Mouse (Mus musculus): Measurements from ENCODE around the gene Tnip2. TPM values are rescaled to one million over a fixed set of nuclear protein-coding genes. Genes with fewer than 3 reads are reported as not detected.

The Tnip2 gene
- polyA plus RNA-seq, 1 experiment from 2014 or later, result 4.3 TPM

DNA sequence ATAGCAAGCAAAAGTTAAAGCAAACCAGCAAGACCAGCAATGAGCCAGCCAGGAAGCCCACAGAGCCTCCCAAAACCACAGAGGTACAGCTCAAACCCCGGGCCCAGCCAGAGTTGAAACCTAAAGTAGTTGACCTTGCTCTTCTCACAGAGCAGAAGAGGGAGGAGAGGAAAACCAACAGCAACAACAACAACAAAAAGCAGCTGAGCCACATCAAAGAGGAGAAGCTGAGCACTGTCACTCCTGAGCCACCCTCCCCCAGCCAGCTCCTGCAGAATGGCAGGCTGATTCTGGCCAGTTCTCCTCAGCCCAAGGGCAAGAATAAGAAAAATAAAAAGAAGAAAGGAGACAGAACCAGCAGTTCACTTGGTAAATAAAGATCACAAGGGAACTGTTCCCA is 47.7 kb downstream of the Tnip2 start:
- Histone ChIP-seq H3K27ac (ENCODE audit: low read depth, low read length) (no peak overlapping the region), H3K4me1 (ENCODE audit: control insufficient read depth, insufficient read depth, low read length) (no peaks in the 10 kb centered on the region), H3K36me3 (ENCODE audit: control insufficient read depth, insufficient read depth, low read length) (peaks cover 17% of the 10 kb centered on the region), H3K4me2 (ENCODE audit: low read depth) (no peak overlapping the region), H3K27me3 (ENCODE audit: control insufficient read depth, insufficient read depth, low read length) (no peaks in the 10 kb centered on the region), H3K4me3 (ENCODE audit: low read depth, low read length) (no peak overlapping the region), H3K9ac (ENCODE audit: low read length) (no peak overlapping the region), H3K9me3 (ENCODE audit: control insufficient read depth, low read length) (no peaks in the 10 kb centered on the region)
- WGBS, result 96% methylated on average over 1 of the region's 1 CpGs
- ATAC-seq (ENCODE audit: insufficient read depth, low FRiP score, low TSS enrichment) (no peak), DNase-seq (ENCODE audit: low spot score) (no peak)

DNA sequence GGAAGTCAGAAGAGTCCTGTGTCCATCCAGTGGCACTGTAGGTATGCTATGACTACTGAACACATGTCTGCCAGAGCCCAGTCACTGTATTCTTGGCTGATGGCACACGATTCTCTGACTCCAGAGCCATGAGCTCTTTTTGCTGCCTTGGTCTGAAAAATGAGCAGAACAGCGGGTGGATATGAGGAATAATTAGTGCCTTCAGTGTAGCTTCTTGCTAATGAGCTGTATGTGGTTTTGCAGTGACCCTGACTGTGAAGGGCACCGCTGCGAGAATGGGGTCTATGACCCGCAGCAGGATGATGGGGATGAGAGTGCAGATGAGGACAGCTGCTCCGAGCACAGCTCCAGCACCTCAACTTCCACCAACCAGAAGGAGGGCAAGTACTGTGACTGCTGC is 52.0 kb downstream of the Tnip2 start:
- DNase-seq (ENCODE audit: low spot score) (no peak), ATAC-seq (ENCODE audit: insufficient read depth, low FRiP score, low TSS enrichment) (no peak)
- Histone ChIP-seq H3K36me3 (ENCODE audit: control insufficient read depth, insufficient read depth, low read length) (peaks cover 35% of the 10 kb centered on the region), H3K4me1 (ENCODE audit: control insufficient read depth, insufficient read depth, low read length) (no peaks in the 10 kb centered on the region), H3K4me2 (ENCODE audit: low read depth) (no peak overlapping the region), H3K4me3 (ENCODE audit: low read depth, low read length) (no peak overlapping the region), H3K27ac (ENCODE audit: low read depth, low read length) (no peak overlapping the region), H3K27me3 (ENCODE audit: control insufficient read depth, insufficient read depth, low read length) (no peaks in the 10 kb centered on the region), H3K9me3 (ENCODE audit: control insufficient read depth, low read length) (no peaks in the 10 kb centered on the region), H3K9ac (ENCODE audit: low read length) (no peak overlapping the region)
- 89% methylated on average over 6 of the region's 6 CpGs for WGBS

DNA sequence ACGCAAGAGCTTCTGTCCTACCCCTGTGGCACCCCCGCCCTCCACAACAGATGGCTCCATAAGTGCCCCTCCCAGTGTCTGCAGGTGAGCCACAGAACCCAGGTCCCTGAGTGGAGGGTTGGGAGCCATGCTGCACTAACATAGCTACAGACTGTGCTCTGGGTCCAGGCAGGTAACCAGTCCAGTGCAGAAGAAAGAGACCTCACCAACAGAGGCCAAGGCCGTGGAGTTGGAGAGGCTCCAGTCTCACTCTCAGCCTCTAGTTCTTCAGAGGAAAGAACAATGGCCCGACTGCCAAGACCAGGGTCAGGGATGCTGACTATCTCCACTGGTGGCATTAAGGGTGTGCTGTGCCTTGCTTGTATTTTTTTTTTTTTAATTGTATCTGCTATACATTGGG is 52.5 kb downstream of the Tnip2 start:
- H3K9ac ChIP-seq (ENCODE audit: low read length), result no peak overlapping the region
- H3K4me3 ChIP-seq (ENCODE audit: low read depth, low read length), result no peak overlapping the region
- H3K27me3 ChIP-seq (ENCODE audit: control insufficient read depth, insufficient read depth, low read length), result no peaks in the 10 kb centered on the region
- no peak overlapping the region for H3K27ac ChIP-seq (ENCODE audit: low read depth, low read length)
- H3K4me2 ChIP-seq (ENCODE audit: low read depth), result no peak overlapping the region
- no peaks in the 10 kb centered on the region for H3K9me3 ChIP-seq (ENCODE audit: control insufficient read depth, low read length)
- no peaks in the 10 kb centered on the region for H3K4me1 ChIP-seq (ENCODE audit: control insufficient read depth, insufficient read depth, low read length)
- H3K36me3 ChIP-seq (ENCODE audit: control insufficient read depth, insufficient read depth, low read length), result peaks cover 33% of the 10 kb centered on the region
- WGBS, result 95% methylated on average over 4 of the region's 4 CpGs
- ATAC-seq (ENCODE audit: insufficient read depth, low FRiP score, low TSS enrichment), result no peak
- DNase-seq (ENCODE audit: low spot score), result no peak

DNA sequence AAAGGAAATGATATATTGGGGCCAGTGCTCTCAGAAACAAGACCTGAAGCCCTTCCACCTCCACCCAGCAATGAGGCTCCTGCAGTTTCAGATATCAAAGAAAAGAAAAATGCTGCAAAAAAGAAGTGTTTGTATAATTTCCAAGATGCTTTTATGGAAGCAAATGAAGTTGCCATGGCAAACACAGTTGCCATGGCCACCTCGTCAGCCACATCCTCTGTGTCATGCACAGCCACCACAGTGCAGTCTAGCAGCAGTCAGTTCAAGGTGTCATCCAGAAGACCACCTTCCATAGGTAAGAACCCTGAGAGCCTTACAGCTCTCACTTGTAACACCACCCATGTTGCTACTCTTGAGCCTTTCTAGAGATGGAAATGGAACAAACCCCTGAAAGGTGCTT is 54.8 kb downstream of the Tnip2 start:
- no peak for ATAC-seq (ENCODE audit: insufficient read depth, low FRiP score, low TSS enrichment)
- Histone ChIP-seq H3K4me1 (ENCODE audit: control insufficient read depth, insufficient read depth, low read length) (no peaks in the 10 kb centered on the region), H3K36me3 (ENCODE audit: control insufficient read depth, insufficient read depth, low read length) (peaks cover 26% of the 10 kb centered on the region), H3K4me2 (ENCODE audit: low read depth) (no peak overlapping the region), H3K4me3 (ENCODE audit: low read depth, low read length) (no peak overlapping the region), H3K27ac (ENCODE audit: low read depth, low read length) (no peak overlapping the region), H3K27me3 (ENCODE audit: control insufficient read depth, insufficient read depth, low read length) (no peaks in the 10 kb centered on the region), H3K9me3 (ENCODE audit: control insufficient read depth, low read length) (no peaks in the 10 kb centered on the region), H3K9ac (ENCODE audit: low read length) (no peak overlapping the region)
- DNase-seq (ENCODE audit: low spot score), result no peak
- WGBS, result 92% methylated on average over 1 of the region's 1 CpGs

DNA sequence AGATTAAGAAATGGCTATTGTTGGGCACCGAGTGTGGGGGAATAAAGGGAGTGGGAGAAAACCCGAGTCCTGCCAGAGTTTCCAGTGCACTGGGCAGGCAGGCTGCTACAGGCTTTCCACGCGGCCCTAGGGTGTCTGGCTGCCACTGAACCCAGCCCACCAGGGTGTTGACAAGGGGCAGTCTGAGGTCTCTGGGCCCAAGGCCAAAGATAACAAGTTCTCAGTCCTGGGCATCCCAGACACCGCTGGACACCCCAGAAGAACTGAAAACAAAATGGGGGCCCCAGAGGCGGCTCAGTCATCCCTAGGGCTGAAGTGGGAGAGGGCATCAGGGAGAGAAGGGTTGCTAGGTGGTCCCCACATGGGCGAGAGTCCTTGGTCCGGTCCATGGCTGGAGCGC is 67.6 kb downstream of the Tnip2 start:
- no peak overlapping the region for H3K4me3 ChIP-seq (ENCODE audit: low read depth, low read length)
- H3K27me3 ChIP-seq (ENCODE audit: control insufficient read depth, insufficient read depth, low read length), result no peaks in the 10 kb centered on the region
- no peaks in the 10 kb centered on the region for H3K4me1 ChIP-seq (ENCODE audit: control insufficient read depth, insufficient read depth, low read length)
- H3K36me3 ChIP-seq (ENCODE audit: control insufficient read depth, insufficient read depth, low read length), result peaks cover 10% of the 10 kb centered on the region
- H3K9me3 ChIP-seq (ENCODE audit: control insufficient read depth, low read length), result no peaks in the 10 kb centered on the region
- ATAC-seq (ENCODE audit: insufficient read depth, low FRiP score, low TSS enrichment) (no peak), DNase-seq (ENCODE audit: low spot score) (no peak)
- no peak overlapping the region for H3K4me2 ChIP-seq (ENCODE audit: low read depth)
- H3K27ac ChIP-seq (ENCODE audit: low read depth, low read length), result no peak overlapping the region
- H3K9ac ChIP-seq (ENCODE audit: low read length), result no peak overlapping the region
- 92% methylated on average over 9 of the region's 9 CpGs for WGBS

Other genes starting within 250 kb of the Tnip2 start
- gene Zfyve28, start 225.5 kb downstream of the Tnip2 start, polyA plus RNA-seq (2014; fragmentation: Nextera tagmentation; extraction: Ambion mirVana), result 2.2 and 2.6 TPM in 2 replicates
- not detected in 2 replicates for gene Cfap99, start 225.4 kb downstream of the Tnip2 start, polyA plus RNA-seq (2014; fragmentation: Nextera tagmentation; extraction: Ambion mirVana)
- gene Rnf4, start 177.7 kb downstream of the Tnip2 start, polyA plus RNA-seq (2014; fragmentation: Nextera tagmentation; extraction: Ambion mirVana), result 189 and 197 TPM in 2 replicates
- 12.4 and 13.3 TPM in 2 replicates for gene Fam193a, start 144.1 kb downstream of the Tnip2 start, polyA plus RNA-seq (2014; fragmentation: Nextera tagmentation; extraction: Ambion mirVana)
- gene Sh3bp2, start 11.8 kb upstream of the Tnip2 start, polyA plus RNA-seq (2014; fragmentation: Nextera tagmentation; extraction: Ambion mirVana), result 9.6 and 11.5 TPM in 2 replicates
- gene Add1, start 59.7 kb upstream of the Tnip2 start, polyA plus RNA-seq (2014; fragmentation: Nextera tagmentation; extraction: Ambion mirVana), result 195 and 204 TPM in 2 replicates
- 66.8 and 88.5 TPM in 2 replicates for gene Mfsd10, start 123.2 kb upstream of the Tnip2 start, polyA plus RNA-seq (2014; fragmentation: Nextera tagmentation; extraction: Ambion mirVana)
- 32.0 and 33.5 TPM in 2 replicates for gene Nop14, start 146.2 kb upstream of the Tnip2 start, polyA plus RNA-seq (2014; fragmentation: Nextera tagmentation; extraction: Ambion mirVana)
- gene Grk4, start 146.4 kb upstream of the Tnip2 start, polyA plus RNA-seq (2014; fragmentation: Nextera tagmentation; extraction: Ambion mirVana), result 1.2 and 1.6 TPM in 2 replicates
- gene Htt, start 247.7 kb upstream of the Tnip2 start, polyA plus RNA-seq (2014; fragmentation: Nextera tagmentation; extraction: Ambion mirVana), result 14.8 and 16.3 TPM in 2 replicates